Mouse (Mus musculus) bone marrow, adult 2 months (tissue): ENCODE measurements at regions not wholly inside any gene's neighbourhood (a gene's known extent, or its start where the extent isn't known, plus 50 kb on each side); places are given as distances from the start of the nearest gene placed in this dataset.

Experiments used
- H3K27ac ChIP-seq: fragments of 200-500 bp; 2 replicates; pipeline ENCODE4 v1.5.1; 2012; ENCODE audit warnings: low read depth, mild to moderate bottlenecking, control low read depth, inconsistent platforms, low read length; ENCODE audit not compliant: control insufficient read depth, poor library complexity, insufficient read depth
- H3K4me1 ChIP-seq: fragments of 200-500 bp; 2 replicates; pipeline ENCODE4 v1.6.1; 2011; ENCODE audit warnings: low read length; ENCODE audit not compliant: control insufficient read depth, insufficient read depth
- H3K4me3 ChIP-seq: fragments of 200-500 bp; replicated peaks from 2 replicates; pipeline ENCODE3; 2011; ENCODE audit warnings: mild to moderate bottlenecking, low read depth, low read length, control low read depth; ENCODE audit not compliant: control insufficient read depth
- CTCF ChIP-seq: fragments of 200-500 bp; IDR thresholded peaks from 2 replicates; pipeline ENCODE4 v1.5.1; 2011; ENCODE audit warnings: low read length, control low read depth; ENCODE audit not compliant: control insufficient read depth, insufficient read depth
- POLR2A ChIP-seq: fragments of 200-500 bp; IDR thresholded peaks from 2 replicates; pipeline ENCODE4 v1.6.1; 2011; ENCODE audit warnings: low read depth, mild to moderate bottlenecking, control low read depth, low read length, borderline replicate concordance; ENCODE audit not compliant: control insufficient read depth
- WGBS: fragments of 180-500 bp; shearing (Covaris S2); methylation state at CpG from one replicate; pipeline ENCODE4 v1.1.7; 2018; 5-methylcytosine and 5-hydroxymethylcytosine counted together

- TF ChIP-seq POLR2A: no peak
- TF ChIP-seq CTCF: no peak
- WGBS: 87% methylated on average over 4 of the region's 4 CpGs
- Histone ChIP-seq H3K4me3 (no peak overlapping the region), H3K4me1 (peaks cover 5% of the 10 kb centered on the region), H3K27ac (no peak overlapping the region)
Observed at GRCm38 (mm10) chr5:35159854-35160253, 54.3 kb upstream of the Lrpap1 start.

GRCm38 (mm10) chr5:35159178-35159661 is 53.7 kb upstream of the Lrpap1 start:
- TF ChIP-seq CTCF (no peak), POLR2A (no peak)
- no peak overlapping the region for H3K27ac ChIP-seq
- H3K4me3 ChIP-seq: no peak overlapping the region
- 79% methylated on average over 9 of the region's 9 CpGs for WGBS
- H3K4me1 ChIP-seq: peaks cover 5% of the 10 kb centered on the region

- H3K4me1 ChIP-seq: peaks cover 5% of the 10 kb centered on the region
- no peak for TF ChIP-seq POLR2A
- H3K27ac ChIP-seq: no peak overlapping the region
- 50% methylated on average over 8 of the region's 8 CpGs for WGBS
- no peak overlapping the region for H3K4me3 ChIP-seq
Observed at GRCm38 (mm10) chr5:35158346-35159047, 52.9 kb upstream of the Lrpap1 start.

GRCm38 (mm10) chr5:35156371-35156770 is 50.8 kb upstream of the Lrpap1 start:
- H3K27ac ChIP-seq: no peak overlapping the region
- H3K4me3 ChIP-seq: no peak overlapping the region
- no peak for TF ChIP-seq POLR2A
- TF ChIP-seq CTCF: no peak
- 63% methylated on average over 7 of the region's 7 CpGs for WGBS
- H3K4me1 ChIP-seq: no peaks in the 10 kb centered on the region; the same call in 1 of the 2 replicates

- no peak for TF ChIP-seq POLR2A
- TF ChIP-seq CTCF: no peak
- WGBS: 80% methylated on average over 3 of the region's 3 CpGs
- Histone ChIP-seq H3K4me1 (no peaks in the 10 kb centered on the region), H3K4me3 (no peak overlapping the region), H3K27ac (no peak overlapping the region)
Observed at GRCm38 (mm10) chr5:35155717-35156116, 50.2 kb upstream of the Lrpap1 start.
